Mouse (Mus musculus) kidney, postnatal 36 days (tissue): ENCODE data around the gene Cfh.
"Not testable (repeated sequence)": the region's sequence is repeated elsewhere in the genome, so short reads cannot be mapped to it uniquely, and the experiment has no call there.

Experiments used
- DNase-seq, 2 experiments: peaks; one replicate each; pipeline ENCODE4 v3.0.0; 2021 to 2022; ENCODE audit warnings: mixed read lengths in 2 of 2

The Cfh gene

GRCm38 (mm10) chr1:140183664-140184063 is at the start of gene Cfh:
Cfh (minus strand) TSS chr1:140183764.
- not testable (repeated sequence) for DNase-seq

DNA sequence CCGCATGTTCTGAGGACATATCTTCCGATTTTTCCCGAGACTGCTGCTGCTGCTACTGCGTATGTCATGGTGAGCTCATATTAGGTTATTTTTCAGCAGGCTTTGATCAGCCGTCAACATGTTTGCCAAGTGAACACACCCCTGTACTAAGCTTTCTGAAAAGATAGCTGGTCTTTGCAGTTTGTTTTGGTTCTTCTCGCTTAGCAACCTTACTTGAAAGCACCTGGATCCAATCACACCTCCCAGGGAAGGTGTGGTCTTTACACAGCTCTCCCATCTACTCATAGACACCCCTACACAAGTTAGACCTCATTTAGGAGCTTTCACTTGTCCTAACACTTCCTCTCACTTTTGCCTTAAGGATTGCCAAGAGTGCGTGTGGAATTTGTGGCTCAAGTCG is 43.1 kb upstream of the Cfh start:
- no peak for DNase-seq

DNA sequence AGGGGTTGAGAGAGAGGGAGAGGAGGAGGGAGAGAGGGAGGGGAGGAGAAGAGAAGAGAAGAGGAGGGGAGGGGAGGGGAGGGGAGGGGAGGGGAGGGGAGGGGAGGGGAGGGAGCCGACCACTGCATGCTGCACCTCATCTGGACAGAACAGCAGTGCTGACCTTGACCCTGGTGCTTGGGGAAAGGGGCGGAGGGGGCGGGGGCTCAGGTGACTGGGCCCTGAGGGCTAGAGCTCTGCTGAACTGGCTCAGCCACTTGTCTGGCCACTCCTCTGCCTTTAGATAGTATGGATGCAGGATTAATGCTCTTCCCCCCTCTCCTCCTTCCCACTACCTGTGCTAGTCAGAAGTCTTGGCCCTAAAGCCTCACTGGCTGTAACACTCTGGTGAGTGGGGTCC is 41.7 kb upstream of the Cfh start:
- DNase-seq = no peak

DNA sequence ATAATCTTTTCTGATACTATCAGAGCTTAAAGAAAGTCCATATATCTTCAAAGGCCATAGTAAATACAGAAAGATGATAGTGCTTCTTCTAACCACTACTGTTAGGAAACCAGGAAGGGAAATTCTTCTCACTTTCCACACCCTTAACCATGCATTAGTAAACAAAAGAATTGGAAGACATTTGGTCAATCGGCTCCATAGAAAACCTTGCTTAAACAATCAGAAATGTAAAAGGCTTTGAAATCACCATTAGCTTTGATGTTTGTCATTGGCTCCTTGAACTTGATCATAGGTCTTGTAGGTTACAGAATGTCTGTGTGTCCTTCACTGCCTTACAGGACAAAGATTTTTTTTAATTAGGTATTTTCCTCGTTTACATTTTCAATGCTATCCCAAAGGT is 21.8 kb upstream of the Cfh start:
- DNase-seq = no peak

- DNase-seq = not testable (repeated sequence)
These were observed 4.9 kb upstream of the Cfh start for GRCm38 (mm10) chr1:140188500-140188899.

DNA sequence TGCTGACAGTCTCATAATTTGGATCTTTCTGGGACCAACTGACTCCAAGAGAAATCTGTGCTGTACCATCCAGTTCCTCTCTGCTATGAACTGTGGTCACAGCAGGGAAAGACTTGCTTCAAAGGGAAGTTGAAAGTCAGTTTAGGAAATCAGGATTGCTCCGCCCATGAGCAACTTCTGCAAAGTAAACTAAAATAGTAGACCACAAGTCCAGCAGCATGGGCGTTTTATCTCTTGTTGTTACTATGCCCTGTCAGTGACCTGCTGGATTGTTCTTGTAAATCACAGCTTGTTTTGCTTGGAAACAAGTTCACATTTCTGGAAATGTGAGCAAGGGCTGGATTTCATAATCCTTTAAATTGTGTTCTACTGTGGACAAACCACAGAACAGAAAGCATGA is 356 bp downstream of the Cfh start:
- DNase-seq = peak; percentile 39 to 68

GRCm38 (mm10) chr1:140180125-140180524 is 3.4 kb downstream of the Cfh start:
- DNase-seq = no peak

- no peak for DNase-seq
These were observed 8.1 kb downstream of the Cfh start for GRCm38 (mm10) chr1:140175442-140175841.

GRCm38 (mm10) chr1:140171581-140172154 is 11.9 kb downstream of the Cfh start:
- DNase-seq = no peak

DNA sequence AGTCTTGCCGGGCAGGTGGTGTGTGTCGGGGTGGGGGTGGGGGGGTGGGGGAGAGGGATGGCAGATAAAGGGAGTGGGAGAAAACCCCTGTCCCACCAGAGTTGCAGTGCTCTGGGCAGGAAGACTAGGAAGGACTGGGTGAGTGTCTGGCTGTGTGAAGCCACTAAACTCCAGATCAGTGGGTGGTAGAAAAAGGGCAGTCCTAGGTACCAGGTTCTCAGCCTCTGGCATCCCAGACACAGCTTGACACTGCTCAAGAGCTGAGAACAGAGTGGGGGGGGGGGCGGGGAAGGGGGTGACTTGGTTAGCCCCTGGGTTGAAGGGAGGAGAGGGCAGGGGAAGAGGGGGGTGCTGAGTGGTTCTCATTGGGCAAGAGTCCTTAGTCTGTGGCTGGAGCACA is 24.6 kb downstream of the Cfh start:
- no peak for DNase-seq

- no peak for DNase-seq
These were observed 114.1 kb downstream of the Cfh start for GRCm38 (mm10) chr1:140069471-140069870.
